Mouse (Mus musculus): Measurements from ENCODE around the gene Tubg2. TPM values are rescaled to one million over a fixed set of nuclear protein-coding genes. Genes with fewer than 3 reads are reported as not detected.
A peak's percentile ranks its signal among the peaks of the same experiment; 100 is the strongest.
"Not testable (repeated sequence)": the region's sequence is repeated elsewhere in the genome, so short reads cannot be mapped to it uniquely, and the experiment has no call there.

Tubg2 gene
- polyA plus RNA-seq, 1 experiment from 2014 or later = 4.2 TPM

- H3K4me3 ChIP-seq (replicated peaks); ATAC-seq (replicated peaks; ENCODE audit: low FRiP score); H3K9ac ChIP-seq; H3K27ac ChIP-seq; H3K9me3 ChIP-seq (replicated peaks); H3K4me2 ChIP-seq: not testable (repeated sequence)
- Histone ChIP-seq H3K36me3 (peaks cover 46% of the 10 kb centered on the region), H3K27me3 (peaks cover 21% of the 10 kb centered on the region), H3K4me1 (peaks cover 42% of the 10 kb centered on the region)
- 81% methylated on average over 7 of the region's 8 CpGs for WGBS
These were observed 5.3 kb downstream of the Tubg2 start for GRCm38 (mm10) chr11:101160981-101161505.

- H3K4me2 ChIP-seq = no peak overlapping the region
- 88% methylated on average over 15 of the region's 15 CpGs for WGBS
- H3K4me1 ChIP-seq = peaks cover 42% of the 10 kb centered on the region
- H3K9me3 ChIP-seq (replicated peaks) = no peaks in the 10 kb centered on the region
- H3K36me3 ChIP-seq = peaks cover 52% of the 10 kb centered on the region
- no peak overlapping the region for H3K27ac ChIP-seq
- no peak overlapping the region for H3K4me3 ChIP-seq (replicated peaks)
- ATAC-seq (replicated peaks; ENCODE audit: low FRiP score) = no peak
- H3K9ac ChIP-seq = no peak overlapping the region
- H3K27me3 ChIP-seq = peaks cover 26% of the 10 kb centered on the region
These were observed 5.8 kb downstream of the Tubg2 start for GRCm38 (mm10) chr11:101161551-101161950.

- peaks cover 34% of the 10 kb centered on the region for H3K27me3 ChIP-seq
- H3K9me3 ChIP-seq (replicated peaks) = no peaks in the 10 kb centered on the region
- H3K4me2 ChIP-seq = no peak overlapping the region
- peaks cover 59% of the 10 kb centered on the region for H3K36me3 ChIP-seq
- H3K27ac ChIP-seq = no peak overlapping the region
- H3K4me1 ChIP-seq = peaks cover 43% of the 10 kb centered on the region
- ATAC-seq (replicated peaks; ENCODE audit: low FRiP score) = no peak
- WGBS = 53% methylated on average over 5 of the region's 5 CpGs
- H3K9ac ChIP-seq = no peak overlapping the region
- H3K4me3 ChIP-seq (replicated peaks) = no peak overlapping the region
These were observed 6.6 kb downstream of the Tubg2 start for GRCm38 (mm10) chr11:101162301-101162700.

- WGBS = 65% methylated on average over 5 of the region's 5 CpGs
- peaks cover 64% of the 10 kb centered on the region for H3K36me3 ChIP-seq
These were observed 7.1 kb downstream of the Tubg2 start for GRCm38 (mm10) chr11:101162772-101163171.

GRCm38 (mm10) chr11:101163476-101164350, 8.0 kb downstream of the Tubg2 start:
- peak overlapping the region; percentile 36; the same call in 1 of the 2 replicates for H3K9ac ChIP-seq
- ATAC-seq (replicated peaks; ENCODE audit: low FRiP score) = peak; percentile 44; the same call in 1 of the 2 replicates

More at GRCm38 (mm10) chr11:101162772-101163171, 7.1 kb downstream of the Tubg2 start:
- ATAC-seq (replicated peaks; ENCODE audit: low FRiP score) = no peak
- H3K9me3 ChIP-seq (replicated peaks) = no peaks in the 10 kb centered on the region
- no peak overlapping the region for H3K9ac ChIP-seq
- H3K4me1 ChIP-seq = peaks cover 48% of the 10 kb centered on the region
- no peak overlapping the region for H3K27ac ChIP-seq
- no peak overlapping the region for H3K4me2 ChIP-seq
- no peak overlapping the region for H3K4me3 ChIP-seq (replicated peaks)
- peaks cover 35% of the 10 kb centered on the region for H3K27me3 ChIP-seq

GRCm38 (mm10) chr11:101164351-101164665, 8.6 kb downstream of the Tubg2 start:
- peaks cover 66% of the 10 kb centered on the region for H3K36me3 ChIP-seq

More at GRCm38 (mm10) chr11:101163476-101164350, 8.0 kb downstream of the Tubg2 start:
- peaks cover 66% of the 10 kb centered on the region for H3K36me3 ChIP-seq
- 30% methylated on average over 48 of the region's 49 CpGs for WGBS
- peak overlapping the region; percentile 68 for H3K4me2 ChIP-seq
- H3K27me3 ChIP-seq = peaks cover 44% of the 10 kb centered on the region
- H3K9me3 ChIP-seq (replicated peaks) = no peaks in the 10 kb centered on the region
- no peak overlapping the region for H3K27ac ChIP-seq
- H3K4me3 ChIP-seq (replicated peaks) = peak overlapping the region; percentile 36
- H3K4me1 ChIP-seq = peaks cover 57% of the 10 kb centered on the region

GRCm38 (mm10) chr11:101164677-101165580, 9.2 kb downstream of the Tubg2 start:
- Histone ChIP-seq H3K36me3 (peaks cover 66% of the 10 kb centered on the region), H3K9ac (no peak overlapping the region), H3K4me1 (peaks cover 69% of the 10 kb centered on the region), H3K4me2 (peak overlapping the region; percentile 68), H3K27me3 (peaks cover 45% of the 10 kb centered on the region), H3K9me3 (replicated peaks) (no peaks in the 10 kb centered on the region), H3K4me3 (replicated peaks) (peak overlapping the region; percentile 36; the same call in 1 of the 2 replicates), H3K27ac (no peak overlapping the region)
- no peak for ATAC-seq (replicated peaks; ENCODE audit: low FRiP score)
- 34% methylated on average over 35 of the region's 35 CpGs for WGBS

More at GRCm38 (mm10) chr11:101164351-101164665, 8.6 kb downstream of the Tubg2 start:
- Histone ChIP-seq H3K9ac (peak overlapping the region; percentile 36; the same call in 1 of the 2 replicates), H3K27ac (no peak overlapping the region), H3K4me3 (replicated peaks) (peak overlapping the region; percentile 36), H3K4me1 (peaks cover 63% of the 10 kb centered on the region), H3K9me3 (replicated peaks) (no peaks in the 10 kb centered on the region), H3K27me3 (peaks cover 45% of the 10 kb centered on the region), H3K4me2 (peak overlapping the region; percentile 68)
- no peak for ATAC-seq (replicated peaks; ENCODE audit: low FRiP score)
- 28% methylated on average over 21 of the region's 21 CpGs for WGBS

GRCm38 (mm10) chr11:101166357-101166756, 10.7 kb downstream of the Tubg2 start:
- Histone ChIP-seq H3K4me1 (peaks cover 79% of the 10 kb centered on the region), H3K4me3 (replicated peaks) (no peak overlapping the region), H3K9me3 (replicated peaks) (no peaks in the 10 kb centered on the region), H3K36me3 (peaks cover 63% of the 10 kb centered on the region), H3K9ac (no peak overlapping the region), H3K27ac (no peak overlapping the region), H3K27me3 (peaks cover 45% of the 10 kb centered on the region), H3K4me2 (no peak overlapping the region)
- ATAC-seq (replicated peaks; ENCODE audit: low FRiP score) = no peak
- 67% methylated on average over 14 of the region's 14 CpGs for WGBS

GRCm38 (mm10) chr11:101167211-101167962, 11.7 kb downstream of the Tubg2 start:
- H3K4me1 ChIP-seq = peaks cover 85% of the 10 kb centered on the region
- H3K9ac ChIP-seq = no peak overlapping the region
- H3K4me3 ChIP-seq (replicated peaks) = no peak overlapping the region
- no peak for ATAC-seq (replicated peaks; ENCODE audit: low FRiP score)
- H3K9me3 ChIP-seq (replicated peaks) = no peaks in the 10 kb centered on the region
- 64% methylated on average over 19 of the region's 19 CpGs for WGBS
- no peak overlapping the region for H3K27ac ChIP-seq
- H3K27me3 ChIP-seq = peaks cover 45% of the 10 kb centered on the region
- H3K36me3 ChIP-seq = peaks cover 53% of the 10 kb centered on the region
- H3K4me2 ChIP-seq = peak overlapping the region; percentile 17

- H3K4me3 ChIP-seq (replicated peaks) = peak overlapping the region; percentile 75; the same call in 1 of the 2 replicates
- 49% methylated on average over 8 of the region's 8 CpGs for WGBS
- no peak overlapping the region for H3K9ac ChIP-seq
- H3K4me2 ChIP-seq = peak overlapping the region; percentile 94
- no peaks in the 10 kb centered on the region for H3K9me3 ChIP-seq (replicated peaks)
- H3K36me3 ChIP-seq = peaks cover 47% of the 10 kb centered on the region
- ATAC-seq (replicated peaks; ENCODE audit: low FRiP score) = no peak
- peaks cover 83% of the 10 kb centered on the region for H3K4me1 ChIP-seq
- H3K27me3 ChIP-seq = peaks cover 45% of the 10 kb centered on the region
- no peak overlapping the region for H3K27ac ChIP-seq
These were observed 12.2 kb downstream of the Tubg2 start for GRCm38 (mm10) chr11:101167963-101168300.

- peak overlapping the region; percentile 75 for H3K4me3 ChIP-seq (replicated peaks)
- no peak overlapping the region for H3K27ac ChIP-seq
- H3K9ac ChIP-seq = no peak overlapping the region
- H3K27me3 ChIP-seq = peaks cover 45% of the 10 kb centered on the region
- WGBS = 62% methylated on average over 18 of the region's 18 CpGs
- peaks cover 42% of the 10 kb centered on the region for H3K36me3 ChIP-seq
- peaks cover 83% of the 10 kb centered on the region for H3K4me1 ChIP-seq
- no peaks in the 10 kb centered on the region for H3K9me3 ChIP-seq (replicated peaks)
- peak overlapping the region; percentile 94 for H3K4me2 ChIP-seq
- no peak for ATAC-seq (replicated peaks; ENCODE audit: low FRiP score)
These were observed 12.7 kb downstream of the Tubg2 start for GRCm38 (mm10) chr11:101168301-101168980.

All from kidney, embryonic 15.5 days (tissue).